Mouse (Mus musculus): ENCODE measurements around the gene Timm10. TPM values are rescaled to one million over a fixed set of nuclear protein-coding genes. Genes with fewer than 3 reads are reported as not detected.

Gene Timm10
- total and polyA plus RNA-seq, 3 experiments: 13.5 to 51.5 (median 19.5) TPM

DNA sequence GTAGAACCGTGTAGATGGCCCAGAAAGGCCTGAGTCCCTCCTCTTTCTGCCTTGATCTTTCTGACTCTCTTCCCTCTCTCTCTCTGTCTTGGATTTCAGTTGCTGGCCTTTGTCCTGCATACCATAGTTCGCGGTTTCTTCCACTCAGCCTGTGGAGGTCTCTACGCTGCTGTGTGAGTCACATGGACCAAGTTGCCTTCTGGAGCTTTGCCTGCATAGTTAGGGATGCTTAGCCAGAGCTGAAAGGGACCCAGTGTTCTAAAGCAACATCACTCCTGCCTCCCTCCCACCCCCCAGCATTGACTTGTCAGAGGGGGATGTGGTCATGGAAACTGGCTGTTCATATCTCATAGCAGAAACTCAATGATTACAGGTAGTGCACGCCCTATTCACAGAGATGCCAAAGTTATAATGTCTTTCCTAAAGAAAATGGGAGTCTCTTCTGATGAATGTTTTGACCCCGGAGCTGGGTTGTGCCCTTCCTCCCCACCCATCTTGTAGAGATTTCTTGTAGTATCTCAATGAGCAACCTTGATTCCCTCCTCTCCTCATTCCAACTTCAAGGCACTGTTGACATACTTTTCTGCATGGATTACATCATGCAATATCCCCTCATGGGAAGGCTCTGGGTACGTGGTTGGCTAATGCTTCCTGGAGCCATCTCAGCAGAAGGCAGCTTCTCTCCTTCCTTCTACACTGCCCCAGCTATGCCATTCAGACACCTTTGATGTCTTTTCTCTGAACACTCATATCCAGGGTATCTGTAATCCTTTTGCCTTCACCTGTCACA is 33.4 kb downstream of the Timm10 start:
- H3K9me3 ChIP-seq (replicated peaks): no peaks in the 10 kb centered on the region
- DNase-seq (ENCODE audit: low spot score) (no peak), ATAC-seq (ENCODE audit: extremely low read depth, insufficient number of reproducible peaks, low FRiP score, poor library complexity, severe bottlenecking) (no peak)
- H3K36me3 ChIP-seq (replicated peaks): no peaks in the 10 kb centered on the region
- no peaks in the 10 kb centered on the region; the same call in 1 of the 2 replicates for H3K4me1 ChIP-seq (ENCODE audit: insufficient read depth, low read depth, low read length)
- TF ChIP-seq GATA1 (IDR thresholded peaks at IDR 0.05; ENCODE audit: borderline replicate concordance, low read length) (no peak), CTCF (IDR thresholded peaks at IDR 0.05; ENCODE audit: low read depth, low read length) (no peak), POLR2AphosphoS5 (IDR thresholded peaks at IDR 0.05; ENCODE audit: insufficient replicate concordance, low read depth, low read length) (no peak), TAL1 (conservative IDR thresholded peaks at IDR 0.05; ENCODE audit: low read depth, low read length) (no peak), GATA2 (IDR thresholded peaks at IDR 0.05; ENCODE audit: borderline replicate concordance, low read depth, low read length) (no peak)
- H3K27me3 ChIP-seq (ENCODE audit: insufficient read depth, low read length): peaks cover 73% of the 10 kb centered on the region
- no peak overlapping the region for H3K4me3 ChIP-seq (ENCODE audit: low read depth, low read length)

DNA sequence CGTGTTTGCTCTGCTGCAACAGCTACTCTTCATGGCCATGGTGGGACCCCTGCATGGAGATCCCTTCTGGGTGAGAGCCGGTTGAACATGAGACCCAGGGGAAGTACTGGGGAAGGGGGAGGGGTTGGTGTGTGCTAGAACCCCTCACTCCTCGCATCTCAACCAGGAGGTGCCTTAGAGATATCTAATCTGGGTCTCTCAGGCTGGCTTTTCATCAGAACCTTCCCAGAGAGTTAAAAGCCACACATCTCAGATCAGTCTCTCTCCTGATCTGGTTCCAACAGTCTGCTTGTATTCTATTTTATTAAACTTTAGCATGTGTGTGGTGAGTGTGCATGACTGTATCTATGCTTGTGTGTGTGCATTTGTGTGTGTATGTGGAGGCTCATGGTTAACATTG is 34.6 kb downstream of the Timm10 start:
- no peaks in the 10 kb centered on the region for H3K36me3 ChIP-seq (replicated peaks)
- H3K27me3 ChIP-seq (ENCODE audit: insufficient read depth, low read length): peaks cover 79% of the 10 kb centered on the region
- ATAC-seq (ENCODE audit: extremely low read depth, insufficient number of reproducible peaks, low FRiP score, poor library complexity, severe bottlenecking): no peak
- TF ChIP-seq GATA1 (IDR thresholded peaks at IDR 0.05; ENCODE audit: borderline replicate concordance, low read length) (no peak), CTCF (IDR thresholded peaks at IDR 0.05; ENCODE audit: low read depth, low read length) (no peak), POLR2AphosphoS5 (IDR thresholded peaks at IDR 0.05; ENCODE audit: insufficient replicate concordance, low read depth, low read length) (no peak), TAL1 (conservative IDR thresholded peaks at IDR 0.05; ENCODE audit: low read depth, low read length) (no peak), GATA2 (IDR thresholded peaks at IDR 0.05; ENCODE audit: borderline replicate concordance, low read depth, low read length) (no peak)
- no peaks in the 10 kb centered on the region for H3K9me3 ChIP-seq (replicated peaks)
- no peak overlapping the region for H3K4me3 ChIP-seq (ENCODE audit: low read depth, low read length)
- peaks cover 9% of the 10 kb centered on the region for H3K4me1 ChIP-seq (ENCODE audit: insufficient read depth, low read depth, low read length)
- no peak for DNase-seq (ENCODE audit: low spot score)

DNA sequence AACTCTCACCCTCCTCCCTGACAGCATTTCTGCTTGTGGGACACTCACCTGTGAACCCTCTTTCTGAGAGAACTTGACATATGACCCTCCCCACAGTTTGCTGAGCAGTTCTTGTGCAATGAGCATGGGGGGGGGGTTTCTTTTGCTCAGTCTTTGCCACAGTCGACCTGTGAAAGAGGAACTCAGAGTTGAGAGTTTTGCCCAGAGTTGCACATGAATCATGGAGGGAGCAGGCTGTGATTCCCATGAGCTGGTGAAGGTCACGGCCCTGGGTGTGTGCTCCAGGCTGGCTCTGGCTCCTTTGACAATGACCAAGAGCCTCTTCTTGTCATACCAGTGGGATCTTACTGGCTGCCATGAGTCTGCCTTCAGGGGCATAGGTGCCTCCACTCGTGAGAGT is 35.4 kb downstream of the Timm10 start:
- Histone ChIP-seq H3K9me3 (replicated peaks) (no peaks in the 10 kb centered on the region), H3K27me3 (ENCODE audit: insufficient read depth, low read length) (peaks cover 79% of the 10 kb centered on the region), H3K4me3 (ENCODE audit: low read depth, low read length) (no peak overlapping the region), H3K4me1 (ENCODE audit: insufficient read depth, low read depth, low read length) (peaks cover 9% of the 10 kb centered on the region), H3K36me3 (replicated peaks) (no peaks in the 10 kb centered on the region)
- ATAC-seq (ENCODE audit: extremely low read depth, insufficient number of reproducible peaks, low FRiP score, poor library complexity, severe bottlenecking): no peak
- no peak for DNase-seq (ENCODE audit: low spot score)
- no peak for TF ChIP-seq CTCF (IDR thresholded peaks at IDR 0.05; ENCODE audit: low read depth, low read length)
- no peak for TF ChIP-seq TAL1 (conservative IDR thresholded peaks at IDR 0.05; ENCODE audit: low read depth, low read length)
- no peak for TF ChIP-seq GATA1 (IDR thresholded peaks at IDR 0.05; ENCODE audit: borderline replicate concordance, low read length)
- TF ChIP-seq GATA2 (IDR thresholded peaks at IDR 0.05; ENCODE audit: borderline replicate concordance, low read depth, low read length): no peak
- no peak for TF ChIP-seq POLR2AphosphoS5 (IDR thresholded peaks at IDR 0.05; ENCODE audit: insufficient replicate concordance, low read depth, low read length)

- TF ChIP-seq CTCF (IDR thresholded peaks at IDR 0.05; ENCODE audit: low read depth, low read length): peak; percentile 47
- no peak for TF ChIP-seq GATA1 (IDR thresholded peaks at IDR 0.05; ENCODE audit: borderline replicate concordance, low read length)
- Histone ChIP-seq H3K27me3 (ENCODE audit: insufficient read depth, low read length) (peaks cover 70% of the 10 kb centered on the region), H3K36me3 (replicated peaks) (no peaks in the 10 kb centered on the region), H3K4me3 (ENCODE audit: low read depth, low read length) (no peak overlapping the region), H3K4me1 (ENCODE audit: insufficient read depth, low read depth, low read length) (peaks cover 16% of the 10 kb centered on the region), H3K9me3 (replicated peaks) (no peaks in the 10 kb centered on the region)
- no peak for ATAC-seq (ENCODE audit: extremely low read depth, insufficient number of reproducible peaks, low FRiP score, poor library complexity, severe bottlenecking)
- no peak for DNase-seq (ENCODE audit: low spot score)
These were observed 39.1 kb downstream of the Timm10 start for GRCm38 (mm10) chr2:84865616-84866571.

GRCm38 (mm10) chr2:84868521-84868943 is 41.7 kb downstream of the Timm10 start:
- H3K9me3 ChIP-seq (replicated peaks): peaks cover 12% of the 10 kb centered on the region
- no peak for TF ChIP-seq GATA2 (IDR thresholded peaks at IDR 0.05; ENCODE audit: borderline replicate concordance, low read depth, low read length)
- TF ChIP-seq CTCF (IDR thresholded peaks at IDR 0.05; ENCODE audit: low read depth, low read length): peak; percentile 91
- ATAC-seq (ENCODE audit: extremely low read depth, insufficient number of reproducible peaks, low FRiP score, poor library complexity, severe bottlenecking) (peak; percentile 76), DNase-seq (ENCODE audit: low spot score) (peak; percentile 68)
- H3K4me3 ChIP-seq (ENCODE audit: low read depth, low read length): no peak overlapping the region
- H3K27me3 ChIP-seq (ENCODE audit: insufficient read depth, low read length): peaks cover 63% of the 10 kb centered on the region
- no peaks in the 10 kb centered on the region for H3K36me3 ChIP-seq (replicated peaks)
- peaks cover 16% of the 10 kb centered on the region for H3K4me1 ChIP-seq (ENCODE audit: insufficient read depth, low read depth, low read length)

GRCm38 (mm10) chr2:84868977-84869376 is 42.2 kb downstream of the Timm10 start:
- no peak; the same call in 1 of the 2 replicates for ATAC-seq (ENCODE audit: extremely low read depth, insufficient number of reproducible peaks, low FRiP score, poor library complexity, severe bottlenecking)
- Histone ChIP-seq H3K4me1 (ENCODE audit: insufficient read depth, low read depth, low read length) (peaks cover 16% of the 10 kb centered on the region), H3K27me3 (ENCODE audit: insufficient read depth, low read length) (peaks cover 61% of the 10 kb centered on the region)

More at GRCm38 (mm10) chr2:84868977-84869376, 42.2 kb downstream of the Timm10 start:
- TF ChIP-seq POLR2AphosphoS5 (IDR thresholded peaks at IDR 0.05; ENCODE audit: insufficient replicate concordance, low read depth, low read length) (no peak), GATA2 (IDR thresholded peaks at IDR 0.05; ENCODE audit: borderline replicate concordance, low read depth, low read length) (no peak), CTCF (IDR thresholded peaks at IDR 0.05; ENCODE audit: low read depth, low read length) (no peak), TAL1 (conservative IDR thresholded peaks at IDR 0.05; ENCODE audit: low read depth, low read length) (no peak), GATA1 (IDR thresholded peaks at IDR 0.05; ENCODE audit: borderline replicate concordance, low read length) (no peak)
- DNase-seq (ENCODE audit: low spot score): no peak
- Histone ChIP-seq H3K4me3 (ENCODE audit: low read depth, low read length) (no peak overlapping the region), H3K9me3 (replicated peaks) (peaks cover 12% of the 10 kb centered on the region), H3K36me3 (replicated peaks) (no peaks in the 10 kb centered on the region)

Data from G1E (cell line).